Mouse (Mus musculus) small intestine, adult 2 months (tissue): ENCODE results near the gene Nanos2.

Experiments
- CTCF ChIP-seq: fragments of 200-500 bp; IDR thresholded peaks from 2 replicates; pipeline ENCODE4 v1.5.1; 2012; ENCODE audit warnings: low read depth, mild to moderate bottlenecking, control low read depth, inconsistent platforms, low read length, moderate library complexity, mixed read lengths; ENCODE audit not compliant: insufficient replicate concordance, insufficient read length; ENCODE audit errors: extremely low read depth
- POLR2A ChIP-seq: fragments of 200-500 bp; IDR thresholded peaks from 2 replicates; pipeline ENCODE4 v1.6.1; 2012; ENCODE audit warnings: low read depth, mild to moderate bottlenecking, control low read depth, inconsistent platforms, low read length, moderate library complexity

DNA sequence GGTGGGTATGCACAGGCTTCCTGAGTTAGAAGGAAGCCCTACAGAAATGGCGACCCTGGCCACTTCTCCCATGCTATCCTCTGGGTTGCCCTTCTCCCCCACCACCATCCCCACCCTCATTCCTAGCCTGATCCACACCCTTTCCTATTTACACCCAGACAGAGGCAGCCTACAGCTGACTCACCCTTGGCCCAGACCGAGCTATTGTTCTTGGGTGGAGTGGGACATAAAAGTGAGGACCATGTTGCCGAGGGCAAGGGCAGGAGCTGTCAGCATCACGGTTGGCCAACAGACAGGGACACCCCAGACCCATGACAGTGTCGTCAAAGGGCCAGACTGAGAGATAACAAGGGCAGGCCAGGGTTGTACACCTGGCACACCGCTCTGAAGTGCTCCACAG lies 39.0 kb upstream of the Nanos2 start:
- TF ChIP-seq POLR2A, result no peak
- TF ChIP-seq CTCF, result no peak
